Mouse (Mus musculus): Measurements from ENCODE around the gene Fbxo41.

DNA sequence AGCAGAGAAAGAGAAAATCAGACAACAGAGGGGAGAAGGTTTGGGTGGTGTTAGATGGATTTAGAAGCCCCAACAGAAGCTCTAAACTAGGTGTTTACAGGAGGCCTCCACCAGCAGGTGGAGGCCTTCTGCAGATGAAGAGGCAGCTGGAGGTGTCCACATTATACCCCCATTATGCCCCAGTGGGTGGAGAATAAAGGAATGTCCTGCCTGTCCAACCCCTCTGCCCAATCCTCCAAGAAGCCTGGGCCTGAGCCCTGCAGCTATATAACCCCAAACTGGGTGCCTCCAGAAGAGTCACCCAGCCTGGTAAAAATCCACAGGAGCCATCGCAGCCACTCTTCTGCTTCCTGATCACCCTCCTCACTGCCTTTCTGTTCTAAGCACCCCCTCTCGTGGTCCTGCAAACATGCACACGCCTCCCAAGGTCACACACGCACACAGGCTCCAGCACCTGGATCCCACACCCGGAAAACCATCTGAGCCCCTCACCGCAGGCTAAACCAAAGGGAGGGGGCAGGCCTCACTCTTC lies 1.2 kb downstream of the Fbxo41 start:
- TF ChIP-seq GATA1 (IDR thresholded peaks at IDR 0.05; ENCODE audit: low read length) = no peak
- no peak for TF ChIP-seq TAL1 (IDR thresholded peaks at IDR 0.05; ENCODE audit: low read length)

Data from erythroblast, embryonic 14.5 days (primary cell).